Mouse (Mus musculus): Measurements from ENCODE around the gene Aph1b. TPM values are rescaled to one million over a fixed set of nuclear protein-coding genes. Genes with fewer than 3 reads are reported as not detected.

Gene Aph1b
- 10 to 100 TPM; 28.3 to 36.2 TPM for total RNA-seq (2023)

DNA sequence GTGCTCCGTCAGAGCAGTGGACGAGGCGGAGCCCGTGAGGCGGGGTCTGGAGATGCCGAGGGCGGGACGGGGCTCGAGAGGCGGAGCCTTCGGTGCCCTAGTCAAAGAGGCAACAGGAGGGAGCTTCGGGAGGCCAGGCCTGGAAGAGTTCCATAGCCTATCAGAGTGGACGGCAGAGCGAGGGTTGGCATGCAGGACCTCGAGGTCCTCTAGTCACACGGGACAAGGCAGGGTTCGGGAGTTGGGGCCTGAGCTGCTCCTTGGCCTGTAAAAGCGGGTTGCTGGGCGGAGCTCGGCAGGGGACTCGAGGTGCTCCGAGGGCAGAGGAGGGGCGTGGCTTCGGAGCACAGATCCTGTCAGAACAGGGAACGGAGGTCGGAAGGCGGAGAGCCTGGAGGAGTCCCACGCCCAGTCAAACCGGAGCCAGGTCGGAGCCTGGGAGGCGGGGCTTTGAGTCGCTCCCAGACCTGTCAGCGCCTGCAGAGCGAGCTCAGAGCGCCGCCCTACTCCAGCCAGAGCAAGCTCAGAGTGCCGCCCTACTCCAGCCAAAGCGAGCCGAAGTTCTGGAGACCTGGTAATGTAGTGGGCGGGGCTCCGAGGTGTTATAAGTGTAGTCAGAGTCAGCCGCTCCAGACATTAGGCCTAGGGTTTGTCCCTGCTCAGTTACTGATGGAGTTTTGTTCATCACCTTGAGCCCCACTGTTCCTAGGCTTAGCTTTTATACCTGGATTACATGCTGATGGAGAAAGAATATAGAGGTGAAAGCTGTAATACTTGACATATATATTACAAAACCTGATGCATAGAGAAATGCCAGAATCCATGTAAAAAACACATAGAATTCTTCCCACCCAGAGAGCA lies at the start of gene Aph1b:
Gene Aph1b, minus strand, starts transcription at position 27 of the 861 bp plus-strand sequence.

DNA sequence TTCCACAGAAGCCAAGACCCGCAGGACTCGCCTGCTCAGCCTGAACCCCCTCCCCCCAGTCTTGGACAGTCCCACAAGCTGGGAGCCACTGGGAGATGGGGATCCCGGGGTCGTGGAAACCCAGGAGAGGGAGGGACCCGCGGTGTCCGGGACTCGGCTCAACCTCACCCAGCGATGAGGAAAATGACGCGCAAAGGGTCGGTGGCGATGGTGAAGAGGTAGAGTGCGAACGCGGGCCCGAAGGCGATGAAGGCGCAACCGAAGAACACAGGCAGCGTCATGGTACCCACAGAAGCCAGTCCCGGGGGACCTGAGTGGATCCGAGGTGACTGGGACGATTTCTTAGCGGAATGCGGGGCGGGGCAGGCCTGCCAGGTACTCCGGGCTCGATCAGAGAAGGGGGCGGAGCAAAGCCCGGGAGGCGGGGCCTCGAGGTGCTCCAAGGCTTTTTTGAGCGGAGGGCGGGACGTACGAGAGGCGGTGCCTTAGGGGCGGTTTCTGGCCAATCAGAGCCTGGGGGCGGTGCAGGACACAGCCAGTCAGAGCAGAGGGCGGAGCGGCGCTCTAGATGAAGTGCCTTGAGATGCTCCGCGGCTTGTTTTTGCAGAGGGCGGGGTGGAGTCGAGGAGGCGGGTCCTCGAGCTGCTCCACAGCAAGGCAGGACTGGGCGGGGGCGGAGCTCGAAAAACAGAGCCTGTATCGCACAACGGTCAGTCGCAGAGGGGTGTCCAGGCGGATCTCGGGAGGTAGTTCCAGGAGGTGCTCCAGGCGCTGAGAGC lies 39.2 kb upstream of the Aph1b start, which contains the start of gene Aph1c:
Gene Aph1c, minus strand, starts transcription at position 409 of the 779 bp plus-strand sequence.

DNA sequence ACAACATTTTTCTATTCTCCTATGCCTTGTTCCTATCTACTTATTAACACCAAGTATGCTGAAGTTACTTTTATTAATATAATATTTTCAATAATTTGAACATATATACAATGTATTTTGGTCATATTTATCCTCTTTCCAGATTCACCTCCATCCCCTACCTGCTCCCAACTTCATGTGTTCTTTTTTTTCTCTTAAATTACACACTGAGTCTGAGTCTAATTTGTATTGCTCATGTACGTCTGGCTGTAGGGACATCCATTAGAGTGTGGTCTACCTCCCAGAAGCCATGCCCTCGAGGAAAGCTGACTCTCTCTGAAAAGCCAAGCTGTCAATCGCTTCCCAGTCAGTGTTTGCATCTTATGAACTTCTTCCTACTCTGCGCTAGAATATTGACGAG lies 1.4 kb upstream of the Aph1b start, which contains the start of gene Gm10647:
Gene Gm10647, plus strand, starts transcription at position 301 of the 400 bp plus-strand sequence.

Other genes with a start within 250 kb of the Aph1b start
- gene Usp3, start 202.3 kb downstream of the Aph1b start, total RNA-seq (2023), result 100 to 1,000 TPM in 1 of 2 experiments, 10 to 100 TPM in 1; 93.2 to 101 TPM
- under 1 TPM in 1 of 2 experiments, not detected in 1; 0.29 TPM for gene Car12, start 81.8 kb downstream of the Aph1b start, total RNA-seq (2023)
- gene Gm10647, start 1.5 kb upstream of the Aph1b start, total RNA-seq (2023), result under 1 TPM; 0.18 to 0.60 TPM
- gene Aph1c, start 39.2 kb upstream of the Aph1b start, total RNA-seq (2023), result 10 to 100 TPM; 12.1 to 12.2 TPM
- 10 to 100 TPM; 82.5 to 84.2 TPM for gene Rab8b, start 124.2 kb upstream of the Aph1b start, total RNA-seq (2023)
- gene Rps27l, start 150.6 kb upstream of the Aph1b start, total RNA-seq (2023), result 10 to 100 TPM; 81.7 to 96.6 TPM
- gene Lactb, start 180.0 kb upstream of the Aph1b start, total RNA-seq (2023), result 10 to 100 TPM; 16.6 to 21.0 TPM